Mouse (Mus musculus) CH12.LX (cell line): ENCODE results near the gene Uba52. TPM values are rescaled to one million over a fixed set of nuclear protein-coding genes. Genes with fewer than 3 reads are reported as not detected.
A peak's percentile ranks its signal among the peaks of the same experiment; 100 is the strongest.

Experiments
- DNase-seq: peaks from one replicate; pipeline ENCODE4 v3.0.0-alpha.2; 2013; ENCODE audit errors: extremely low read depth
- H3K27ac ChIP-seq: 2 replicates; pipeline ENCODE4 v1.5.1; 2012; ENCODE audit warnings: low read depth, mild to moderate bottlenecking, control low read depth, moderate library complexity; ENCODE audit not compliant: insufficient read depth
- H3K27me3 ChIP-seq: replicated peaks from 2 replicates; pipeline ENCODE3; 2012; ENCODE audit warnings: inconsistent platforms
- H3K36me3 ChIP-seq, 2 experiments: replicated peaks in 1 of 2; 2 replicates each; pipeline versions ENCODE3 to v1.6.1; 2012; ENCODE audit warnings: inconsistent platforms in 1 of 2, low read length in 1 of 2, mild to moderate bottlenecking in 1 of 2, mixed read lengths in 1 of 2, moderate library complexity in 1 of 2; ENCODE audit not compliant: control insufficient read depth in 1 of 2, insufficient read depth in 1 of 2
- H3K4me1 ChIP-seq, 2 experiments: 2 replicates each; pipeline ENCODE4 v1.6.1; 2012; ENCODE audit warnings: inconsistent platforms in 1 of 2, moderate library complexity in 1 of 2; ENCODE audit not compliant: insufficient read depth in 2 of 2, control insufficient read depth in 1 of 2
- H3K4me2 ChIP-seq: 2 replicates; pipeline ENCODE4 v1.6.1; 2012; ENCODE audit warnings: low read depth, mild to moderate bottlenecking, control low read depth; ENCODE audit not compliant: poor library complexity, insufficient read depth, severe bottlenecking
- H3K4me3 ChIP-seq, 3 experiments: fragments of 150-350 bp in 1 of 3; sonication (generic) in 1 of 3; replicated peaks in 1 of 3; 2 replicates each; pipeline versions ENCODE3 to v1.5.1; 2011 to 2012; ENCODE audit warnings: low read depth in 2 of 3, low read length in 2 of 3, mild to moderate bottlenecking in 2 of 3, moderate library complexity in 2 of 3, control low read depth in 1 of 3, improper control_type of control experiment in 1 of 3, inconsistent platforms in 1 of 3, mixed read lengths in 1 of 3; ENCODE audit not compliant: poor library complexity in 1 of 3
- H3K79me2 ChIP-seq: replicated peaks from 2 replicates; pipeline ENCODE4 v1.6.1; 2012; ENCODE audit warnings: mild to moderate bottlenecking, moderate library complexity; ENCODE audit not compliant: control insufficient read depth, poor library complexity, insufficient read depth, severe bottlenecking; ENCODE audit errors: extremely low read depth
- H3K9ac ChIP-seq: 2 replicates; pipeline ENCODE4 v1.6.1; 2012; ENCODE audit warnings: low read depth, mild to moderate bottlenecking, control low read depth, moderate library complexity; ENCODE audit not compliant: insufficient read depth
- H3K9me3 ChIP-seq: replicated peaks from 2 replicates; pipeline ENCODE3; 2012; ENCODE audit warnings: low read length, inconsistent platforms, mixed read lengths
- BHLHE40 ChIP-seq: IDR thresholded peaks from 2 replicates; pipeline ENCODE4 v1.6.1; 2011; ENCODE audit warnings: mild to moderate bottlenecking, low read depth, low read length, improper control_type of control experiment
- CHD1 ChIP-seq: IDR thresholded peaks from 2 replicates; pipeline ENCODE4 v1.6.1; 2012; ENCODE audit warnings: low read depth, low read length, improper control_type of control experiment, inconsistent platforms
- CHD2 ChIP-seq: IDR thresholded peaks from 2 replicates; pipeline ENCODE4 v1.6.1; 2011; ENCODE audit warnings: low read length, improper control_type of control experiment
- EP300 ChIP-seq: IDR thresholded peaks from 2 replicates; pipeline ENCODE4 v1.6.1; 2011; ENCODE audit warnings: low read length, improper control_type of control experiment
- IRF4 ChIP-seq: IDR thresholded peaks from 2 replicates; pipeline ENCODE4 v1.6.1; 2014; ENCODE audit warnings: low read depth, mild to moderate bottlenecking, inconsistent platforms, low read length, improper control_type of control experiment
- MEF2A ChIP-seq: IDR thresholded peaks from 2 replicates; pipeline ENCODE4 v1.6.1; 2014; ENCODE audit warnings: low read depth, mild to moderate bottlenecking, inconsistent platforms, low read length, improper control_type of control experiment, borderline replicate concordance
- MXI1 ChIP-seq: IDR thresholded peaks from 2 replicates; pipeline ENCODE4 v1.6.1; 2011; ENCODE audit warnings: mild to moderate bottlenecking, low read depth, low read length, improper control_type of control experiment
- NRF1 ChIP-seq: IDR thresholded peaks from 2 replicates; pipeline ENCODE4 v1.6.1; 2014; ENCODE audit warnings: low read depth, mild to moderate bottlenecking, inconsistent platforms, low read length, improper control_type of control experiment, moderate library complexity
- RAD21 ChIP-seq: IDR thresholded peaks from 2 replicates; pipeline ENCODE4 v1.6.1; 2011; ENCODE audit warnings: low read depth, mild to moderate bottlenecking, low read length, improper control_type of control experiment, moderate library complexity
- SIN3A ChIP-seq: IDR thresholded peaks from 2 replicates; pipeline ENCODE4 v1.6.1; 2012; ENCODE audit warnings: low read length, improper control_type of control experiment, inconsistent platforms
- SMC3 ChIP-seq: IDR thresholded peaks from 2 replicates; pipeline ENCODE4 v1.6.1; 2011; ENCODE audit warnings: low read depth, low read length, improper control_type of control experiment
- UBTF ChIP-seq: IDR thresholded peaks from 2 replicates; pipeline ENCODE4 v1.6.1; 2012; ENCODE audit warnings: low read depth, mild to moderate bottlenecking, inconsistent platforms, low read length, improper control_type of control experiment, moderate library complexity
- USF1 ChIP-seq: IDR thresholded peaks from 2 replicates; pipeline ENCODE4 v1.6.1; 2014; ENCODE audit warnings: low read depth, mild to moderate bottlenecking, inconsistent platforms, low read length, improper control_type of control experiment
- ZC3H11A ChIP-seq: IDR thresholded peaks from 2 replicates; pipeline ENCODE4 v1.6.1; 2012; ENCODE audit warnings: low read depth, mild to moderate bottlenecking, inconsistent platforms, low read length, improper control_type of control experiment
- ZNF384 ChIP-seq: IDR thresholded peaks from 2 replicates; pipeline ENCODE4 v1.6.1; 2012; ENCODE audit warnings: low read depth, low read length, improper control_type of control experiment, inconsistent platforms
- dilution Hi-C: fragments of 300-500 bp; cut with MboI; formaldehyde crosslinking; loops from 2 replicates; pipeline ENCODE4 v1.14.3; 2020; ENCODE audit warnings: low sequenced_read_pairs; ENCODE audit not compliant: extremely low pct_unique_long_range_greater_than_20kb, extremely low pct_ligation_motif_present
- in situ Hi-C: fragments of 300-500 bp; cut with MboI; formaldehyde crosslinking; loops from 3 replicates; pipeline ENCODE4 v1.14.3; 2019; ENCODE audit warnings: low sequenced_read_pairs, low pct_ligation_motif_present, low pct_unique_long_range_greater_than_20kb, mixed read lengths
- polyA plus RNA-seq: library from polyadenylated mRNA; unstranded; fragments of >175 nt; gene quantifications from 2 replicates; pipeline ENCODE4 v1.2.1, GENCODE M21; 2012; ENCODE audit warnings: low read depth; ENCODE audit not compliant: insufficient read length
- total RNA-seq, 2 experiments: library from RNA; depleted of rRNA; stranded (reverse); fragments of 300-350 nt in 1 of 2; fragments of >200 nt in 1 of 2; gene quantifications; 2 replicates each; pipeline ENCODE4 v1.2.3; 2012 to 2014

Uba52 gene
- total and polyA plus RNA-seq, 3 experiments: 1,181 to 3,341 (median 1,372) TPM

DNA sequence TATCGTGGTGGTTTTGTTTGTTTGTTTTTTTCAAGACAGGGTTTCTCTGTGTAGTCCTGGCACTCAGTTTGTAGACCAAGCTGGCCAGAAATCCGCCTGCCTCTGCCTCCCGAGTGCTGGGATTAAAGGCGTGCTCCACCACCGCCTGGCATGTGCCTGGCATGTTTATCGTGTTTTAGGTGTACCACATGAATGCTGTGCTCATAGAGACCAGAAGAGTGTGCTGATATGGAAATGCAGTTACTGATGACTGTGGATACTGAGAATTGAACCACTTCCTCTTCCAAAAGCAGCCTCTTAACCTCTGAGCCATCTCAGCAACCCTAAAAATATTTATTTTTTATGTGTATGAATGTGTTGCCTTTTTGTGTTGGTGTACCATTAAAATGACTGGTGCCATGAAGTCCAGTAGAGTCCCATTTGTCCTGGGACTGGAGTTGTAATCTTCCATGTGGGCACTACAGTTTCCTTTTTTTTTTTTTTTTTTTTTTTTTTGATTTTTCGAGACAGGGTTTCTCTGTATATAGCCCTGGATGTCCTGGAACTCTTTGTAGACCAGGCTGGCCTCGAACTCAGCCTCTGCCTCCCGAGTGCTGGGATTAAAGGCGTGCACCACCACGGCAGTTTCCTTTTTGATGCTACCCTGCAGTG, 1.8 kb upstream of the Uba52 start:
- peak overlapping the region in 2 of 3 experiments; percentile 87 to 98 for H3K4me3 ChIP-seq
- in situ Hi-C loops: no loop called here
- peak overlapping the region; percentile 30; the same call in 1 of the 2 replicates for H3K27ac ChIP-seq
- dilution Hi-C loops: no loop called here
- peaks cover 22 to 44% of the 10 kb centered on the region in 2 experiments for H3K4me1 ChIP-seq
- DNase-seq: peak; percentile 57
- peaks cover 46% of the 10 kb centered on the region for H3K79me2 ChIP-seq
- peak overlapping the region; percentile 57 for H3K4me2 ChIP-seq
- TF ChIP-seq RAD21: no peak
- peak; percentile 66 for TF ChIP-seq BHLHE40
- TF ChIP-seq EP300: no peak
- no peak for TF ChIP-seq SMC3
- no peak for TF ChIP-seq USF1
- no peak for TF ChIP-seq CHD2
- no peak for TF ChIP-seq SIN3A
- TF ChIP-seq ZNF384: peak; percentile 62
- no peak for TF ChIP-seq CHD1
- no peak for TF ChIP-seq UBTF
- no peak for TF ChIP-seq NRF1
- TF ChIP-seq MEF2A: no peak
- H3K27me3 ChIP-seq: no peaks in the 10 kb centered on the region
- H3K9me3 ChIP-seq: no peaks in the 10 kb centered on the region
- H3K9ac ChIP-seq: peak overlapping the region; percentile 94
- peaks cover 51 to 64% of the 10 kb centered on the region in 2 experiments for H3K36me3 ChIP-seq

DNA sequence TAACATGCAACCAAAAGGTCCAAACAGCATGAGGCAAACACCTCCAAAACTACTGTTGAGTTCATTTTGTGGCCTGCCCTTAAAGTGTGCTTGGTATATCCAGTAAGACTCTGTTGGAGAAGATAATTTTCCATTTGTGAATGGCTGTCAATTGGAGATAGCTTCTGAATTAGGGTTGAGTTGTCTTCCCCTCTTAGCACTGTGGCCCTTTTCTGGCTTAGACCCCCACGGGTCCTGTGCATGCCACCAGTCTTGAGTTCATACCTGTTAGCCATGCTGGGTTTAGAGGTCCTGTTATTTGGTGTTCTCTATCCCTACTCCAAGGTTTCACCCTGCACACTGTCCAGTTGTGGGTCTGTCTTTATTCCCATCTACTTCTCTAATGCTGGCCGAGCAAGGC, 1.2 kb upstream of the Uba52 start:
- peak overlapping the region; percentile 57 for H3K4me2 ChIP-seq
- in situ Hi-C loops: no loop called here
- H3K27me3 ChIP-seq: no peaks in the 10 kb centered on the region
- H3K9me3 ChIP-seq: no peaks in the 10 kb centered on the region
- peaks cover 52 to 66% of the 10 kb centered on the region in 2 experiments for H3K36me3 ChIP-seq
- no peak for DNase-seq
- peaks cover 24 to 49% of the 10 kb centered on the region in 2 experiments for H3K4me1 ChIP-seq
- peaks cover 46% of the 10 kb centered on the region for H3K79me2 ChIP-seq
- H3K4me3 ChIP-seq: peak overlapping the region; percentile 36 to 98 (median 87)
- peak overlapping the region; percentile 94 for H3K9ac ChIP-seq
- TF ChIP-seq MXI1: no peak
- TF ChIP-seq RAD21: no peak
- no peak for TF ChIP-seq ZC3H11A
- no peak for TF ChIP-seq IRF4
- no peak for TF ChIP-seq EP300
- no peak for TF ChIP-seq SMC3
- TF ChIP-seq, all 38 proteins: peak for 0
- peak overlapping the region; percentile 27; the same call in 1 of the 2 replicates for H3K27ac ChIP-seq
- dilution Hi-C loops: no loop called here
